Mouse (Mus musculus): ENCODE data around the gene Lrrfip1.

Lrrfip1 gene

GRCm38 (mm10) chr1:91080423-91080749, 81.8 kb downstream of the Lrrfip1 start:
- in situ Hi-C loops (cut with MseI, MboI) = no loop called here

- in situ Hi-C loops (cut with MseI, MboI) = no loop called here
Observed at GRCm38 (mm10) chr1:91084374-91084773, 85.8 kb downstream of the Lrrfip1 start.

GRCm38 (mm10) chr1:91085009-91085408, 86.5 kb downstream of the Lrrfip1 start:
- in situ Hi-C loops (cut with MseI, MboI) = no loop called here

GRCm38 (mm10) chr1:91085686-91086085, 87.1 kb downstream of the Lrrfip1 start:
- in situ Hi-C loops (cut with MseI, MboI) = no loop called here

- in situ Hi-C loops (cut with MseI, MboI) = no loop called here
Observed at GRCm38 (mm10) chr1:91086325-91086724, 87.8 kb downstream of the Lrrfip1 start.

DNA sequence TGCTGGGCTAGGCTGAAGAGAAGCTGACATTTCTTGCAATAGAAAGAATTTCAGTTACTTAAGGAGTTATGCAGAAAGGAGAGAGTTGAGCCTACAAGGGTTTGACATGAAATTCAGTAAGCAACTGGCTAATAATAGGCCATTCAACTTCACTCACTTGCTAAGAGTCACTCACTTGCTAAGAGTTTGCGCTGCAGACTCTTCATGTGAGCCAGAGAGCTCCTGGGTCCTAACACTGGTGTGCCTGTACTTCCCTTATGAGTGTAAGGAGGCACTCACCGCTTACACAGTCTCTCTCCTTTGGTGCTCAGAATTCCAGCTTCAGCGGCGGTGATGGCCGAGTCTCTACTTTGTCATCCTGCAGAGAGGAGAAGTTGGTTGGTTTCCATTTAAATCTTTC, 88.2 kb downstream of the Lrrfip1 start:
- in situ Hi-C loops (cut with MseI, MboI) = no loop called here

DNA sequence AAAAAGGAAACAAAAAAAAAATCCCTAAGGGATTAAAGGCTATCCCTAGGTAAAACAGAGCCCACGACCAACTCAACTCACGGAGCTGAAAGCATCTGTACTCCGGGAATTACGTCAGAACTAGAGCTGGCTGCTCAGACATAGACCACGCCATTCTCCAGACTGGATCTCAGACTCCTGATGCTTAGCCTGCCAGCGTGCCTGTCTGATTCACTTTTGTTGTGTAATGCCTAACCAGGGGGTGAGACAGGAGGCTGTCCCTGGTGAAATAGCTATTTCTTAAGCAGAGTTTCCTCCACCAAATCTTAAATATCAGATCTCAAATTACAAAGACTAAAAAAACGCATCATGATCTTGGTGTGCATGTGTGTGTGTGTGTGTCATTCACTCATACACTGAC, 89.5 kb downstream of the Lrrfip1 start:
- in situ Hi-C loops (cut with MseI, MboI) = no loop called here

DNA sequence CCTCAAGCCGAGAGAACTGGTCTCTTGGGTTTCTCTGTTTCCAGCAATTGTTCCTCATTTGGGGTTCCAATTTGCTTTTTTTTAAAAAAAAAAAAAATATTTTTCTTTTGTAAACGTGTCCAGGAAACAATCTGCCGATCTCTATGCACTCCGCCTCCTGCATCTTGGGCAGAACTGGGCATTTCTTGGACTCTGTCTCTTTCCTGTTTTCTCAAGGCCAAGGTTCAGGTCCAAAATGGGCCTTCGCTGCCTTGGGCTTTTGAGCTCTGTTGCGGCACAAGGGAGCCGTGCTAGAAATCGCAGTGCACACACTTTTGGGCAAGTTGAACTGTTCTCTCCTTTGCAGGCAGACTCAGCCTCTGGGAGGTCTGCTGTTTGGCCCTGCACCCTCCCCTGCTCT, 90.4 kb downstream of the Lrrfip1 start:
- in situ Hi-C loops (cut with MseI, MboI) = no loop called here

- in situ Hi-C loops (cut with MseI, MboI) = loop anchor here in 1 of 2 experiments (10.0 kb wide), 1 partner anchor 116 kb away; no protein-coding TSS in a partner anchor
Observed at GRCm38 (mm10) chr1:91090456-91090855, 91.9 kb downstream of the Lrrfip1 start.

DNA sequence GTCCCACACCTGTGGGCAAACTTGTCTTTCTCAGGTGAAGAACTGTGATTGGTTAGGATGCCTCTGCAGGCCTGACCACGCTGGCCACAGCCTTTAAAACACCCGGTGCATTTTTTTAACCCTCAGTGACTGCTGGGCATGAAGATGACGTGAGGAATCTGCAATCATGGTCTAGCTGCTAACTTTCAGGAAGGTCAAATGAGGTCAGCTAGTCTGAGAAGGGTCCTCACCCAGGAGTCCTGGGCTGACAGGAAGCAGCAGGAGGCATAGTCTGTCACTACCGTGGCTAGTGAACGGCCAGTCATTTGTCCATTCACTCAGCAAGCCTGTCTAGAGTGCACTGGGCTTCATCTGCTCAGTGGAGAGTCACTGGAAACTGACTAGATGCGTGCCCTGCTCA, 93.9 kb downstream of the Lrrfip1 start:
- in situ Hi-C loops (cut with MseI, MboI) = loop anchor here in 1 of 2 experiments (10.0 kb wide), 1 partner anchor 118 kb away; no protein-coding TSS in a partner anchor

- in situ Hi-C loops (cut with MseI, MboI) = loop anchor here in 1 of 2 experiments (10.0 kb wide), 1 partner anchor 118 kb away; no protein-coding TSS in a partner anchor
Observed at GRCm38 (mm10) chr1:91093296-91093695, 94.8 kb downstream of the Lrrfip1 start.

- in situ Hi-C loops (cut with MseI, MboI) = loop anchor here in 1 of 2 experiments (10.0 kb wide), 1 partner anchor 119 kb away; no protein-coding TSS in a partner anchor
Observed at GRCm38 (mm10) chr1:91094001-91094400, 95.5 kb downstream of the Lrrfip1 start.

DNA sequence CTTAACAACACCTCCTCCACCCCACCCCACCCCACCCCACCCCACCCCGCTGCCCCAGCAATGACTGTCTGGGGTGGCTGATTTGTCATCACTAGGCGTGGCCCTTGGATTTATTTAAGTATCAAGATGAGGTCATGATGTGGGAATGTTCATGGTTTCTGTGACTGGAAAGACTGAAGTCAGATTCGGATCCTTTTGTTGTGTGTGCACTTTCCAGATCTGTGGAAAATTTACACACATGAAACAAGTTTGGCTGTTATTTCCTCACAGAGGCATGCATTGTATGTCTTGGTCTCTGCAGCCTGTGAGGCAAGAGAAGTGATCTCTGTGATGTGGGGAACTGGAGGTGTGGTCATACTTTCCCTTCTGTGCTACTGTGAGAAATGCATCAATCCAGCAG, 96.7 kb downstream of the Lrrfip1 start:
- in situ Hi-C loops (cut with MseI, MboI) = loop anchor here in 1 of 2 experiments (10.0 kb wide), 1 partner anchor 120 kb away; no protein-coding TSS in a partner anchor

- in situ Hi-C loops (cut with MseI, MboI) = loop anchor here in 1 of 2 experiments (10.0 kb wide), 1 partner anchor 121 kb away; no protein-coding TSS in a partner anchor
Observed at GRCm38 (mm10) chr1:91095853-91096252, 97.3 kb downstream of the Lrrfip1 start.

- in situ Hi-C loops (cut with MseI, MboI) = loop anchor here in 1 of 2 experiments (10.0 kb wide), 1 partner anchor 122 kb away; no protein-coding TSS in a partner anchor
Observed at GRCm38 (mm10) chr1:91096490-91096889, 98.0 kb downstream of the Lrrfip1 start.

GRCm38 (mm10) chr1:91097283-91097834, 98.8 kb downstream of the Lrrfip1 start:
- in situ Hi-C loops (cut with MseI, MboI) = loop anchor here in 1 of 2 experiments (10.0 kb wide), 1 partner anchor 123 kb away; no protein-coding TSS in a partner anchor

DNA sequence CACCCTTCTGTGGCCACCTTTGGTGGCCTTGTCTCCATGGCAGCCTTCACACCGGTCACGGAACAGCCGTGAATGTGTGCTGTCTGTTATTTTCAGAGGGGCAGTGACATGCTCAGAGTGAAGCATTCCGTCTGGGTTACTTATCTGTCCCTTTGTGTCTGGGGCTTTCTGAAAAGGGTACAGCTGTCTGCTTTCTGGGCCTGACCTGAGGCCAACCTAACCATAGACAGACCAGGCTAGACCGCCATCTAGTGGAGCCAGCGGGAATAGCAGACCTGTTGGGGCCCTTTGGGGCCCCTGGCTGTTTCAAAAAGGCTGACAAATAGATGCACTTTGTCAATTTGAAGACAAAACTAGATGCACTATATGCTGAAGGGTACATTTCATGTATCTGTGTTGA, 100.3 kb downstream of the Lrrfip1 start:
- in situ Hi-C loops (cut with MseI, MboI) = loop anchor here in 1 of 2 experiments (10.0 kb wide), 1 partner anchor 124 kb away; no protein-coding TSS in a partner anchor

GRCm38 (mm10) chr1:91101709-91102440, 103.3 kb downstream of the Lrrfip1 start:
- in situ Hi-C loops (cut with MseI, MboI) = loop anchor here in 1 of 2 experiments (5.0 kb wide), 1 partner anchor 135 kb away; the partner anchor contains the start of gene Rab17

- in situ Hi-C loops (cut with MseI, MboI) = loop anchor here in 1 of 2 experiments (5.0 kb wide), 1 partner anchor 136 kb away; the partner anchor contains the start of gene Rab17
Observed at GRCm38 (mm10) chr1:91103366-91103983, 104.9 kb downstream of the Lrrfip1 start.

DNA sequence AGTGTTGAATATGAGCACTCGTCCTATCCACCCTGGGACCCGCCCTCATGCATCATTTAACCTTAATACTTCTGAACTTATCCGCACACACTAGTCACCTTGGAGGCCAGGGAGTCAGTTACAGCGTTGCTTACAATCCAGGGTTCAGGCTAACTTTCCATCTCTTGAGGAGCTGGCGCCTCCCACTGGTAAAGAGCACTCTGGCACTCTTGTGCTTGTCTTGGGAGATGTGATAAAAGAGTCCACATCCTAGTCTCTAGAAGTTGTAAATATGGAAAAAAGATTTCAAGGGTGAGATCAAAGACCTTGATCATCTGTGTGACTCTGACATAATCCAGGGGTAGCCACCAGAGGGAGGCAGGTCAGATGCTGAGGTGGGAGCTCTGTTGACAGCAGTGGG, 109.0 kb downstream of the Lrrfip1 start:
- in situ Hi-C loops (cut with MseI, MboI) = no loop called here

GRCm38 (mm10) chr1:91109302-91109701, 110.8 kb downstream of the Lrrfip1 start:
- in situ Hi-C loops (cut with MseI, MboI) = no loop called here

GRCm38 (mm10) chr1:91112171-91112570, 113.6 kb downstream of the Lrrfip1 start:
- in situ Hi-C loops (cut with MseI, MboI) = no loop called here

Measured in mouse trophoblast stem cell (cell line).